Mouse (Mus musculus): ENCODE data around the gene Gprc5c.

DNA sequence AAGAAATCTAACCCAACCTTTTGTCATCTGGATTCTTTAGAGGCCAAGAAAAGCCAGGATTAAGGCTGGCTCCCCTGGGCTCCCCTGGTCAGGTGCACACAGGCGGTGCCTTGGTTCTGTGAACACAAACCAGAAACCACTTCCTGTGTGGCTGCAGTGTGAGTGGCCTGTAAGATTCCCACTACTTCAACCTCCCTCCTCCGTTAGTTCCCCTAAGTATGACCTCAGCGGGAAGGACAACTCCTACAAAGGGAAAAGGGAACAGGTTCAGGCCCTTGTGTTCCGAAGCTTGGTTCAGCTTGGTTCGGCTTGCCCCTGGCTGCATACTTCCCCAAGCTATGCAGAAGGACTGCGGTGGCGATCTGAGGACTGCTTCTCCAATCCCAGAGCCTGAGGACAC lies 32.8 kb upstream of the Gprc5c start:
- TF ChIP-seq CTCF (IDR thresholded peaks at IDR 0.05) (no peak), EP300 (IDR thresholded peaks at IDR 0.05) (no peak)

Data from lung, postnatal 0 days (tissue).